Mouse (Mus musculus) G1E (cell line): ENCODE data around the gene Trak1. TPM values are rescaled to one million over a fixed set of nuclear protein-coding genes. Genes with fewer than 3 reads are reported as not detected.

Source experiments
- ATAC-seq: 2 replicates; pipeline ENCODE4 v1.8.0; 2016; ENCODE audit warnings: mild to moderate bottlenecking; ENCODE audit not compliant: insufficient number of reproducible peaks, poor library complexity, low FRiP score, severe bottlenecking; ENCODE audit errors: extremely low read depth
- DNase-seq: peaks from one replicate; pipeline ENCODE4 v3.0.0; 2012; ENCODE audit warnings: low spot score
- H3K27me3 ChIP-seq: 2 replicates; pipeline ENCODE4 v1.6.1; 2012; ENCODE audit warnings: mild to moderate bottlenecking, low read length, inconsistent platforms; ENCODE audit not compliant: insufficient read depth
- H3K36me3 ChIP-seq: replicated peaks from 2 replicates; pipeline ENCODE3; 2012; ENCODE audit warnings: mild to moderate bottlenecking, inconsistent platforms
- H3K4me1 ChIP-seq: 2 replicates; pipeline ENCODE4 v1.6.1; 2012; ENCODE audit warnings: low read depth, low read length, inconsistent platforms, mixed read lengths; ENCODE audit not compliant: insufficient read depth
- H3K4me3 ChIP-seq: 2 replicates; pipeline ENCODE4 v1.5.1; 2012; ENCODE audit warnings: low read depth, mild to moderate bottlenecking, inconsistent platforms, low read length, moderate library complexity, mixed read lengths
- H3K9me3 ChIP-seq: replicated peaks from 2 replicates; pipeline ENCODE4 v1.6.1; 2012; ENCODE audit warnings: inconsistent platforms
- CTCF ChIP-seq: IDR thresholded peaks from 2 replicates; pipeline ENCODE4 v1.5.1; 2012; ENCODE audit warnings: low read depth, low read length, inconsistent platforms, mixed read lengths
- GATA1 ChIP-seq: IDR thresholded peaks from 2 replicates; pipeline ENCODE4 v1.6.1; 2012; ENCODE audit warnings: borderline replicate concordance, low read length, inconsistent platforms, mixed read lengths
- GATA2 ChIP-seq: IDR thresholded peaks from 2 replicates; pipeline ENCODE4 v1.6.1; 2012; ENCODE audit warnings: low read depth, low read length, inconsistent platforms, borderline replicate concordance
- POLR2AphosphoS5 ChIP-seq: IDR thresholded peaks from 2 replicates; pipeline ENCODE4 v1.6.1; 2012; ENCODE audit warnings: low read depth, low read length, inconsistent platforms; ENCODE audit not compliant: insufficient replicate concordance
- TAL1 ChIP-seq: conservative IDR thresholded peaks from 2 replicates; pipeline ENCODE4 v1.6.1; 2012; ENCODE audit warnings: low read depth, low read length, inconsistent platforms, mixed read lengths
- polyA plus RNA-seq: library from polyadenylated mRNA; stranded (reverse); fragments of >175 nt; gene quantifications from 2 replicates; pipeline ENCODE4 v1.2.3, GENCODE M21; 2012
- total RNA-seq, 2 experiments: library from RNA; stranded (forward) in 1 of 2; stranded (reverse) in 1 of 2; fragments of 200-1000 nt in 1 of 2; fragments of >200 nt in 1 of 2; fragmentation: Nextera tagmentation in 1 of 2; gene quantifications; 2 replicates each; pipeline ENCODE4 v1.2.3; 2014 to 2017

The Trak1 gene
- total and polyA plus RNA-seq, 3 experiments: 13.6 to 35.7 (median 21.3) TPM

DNA sequence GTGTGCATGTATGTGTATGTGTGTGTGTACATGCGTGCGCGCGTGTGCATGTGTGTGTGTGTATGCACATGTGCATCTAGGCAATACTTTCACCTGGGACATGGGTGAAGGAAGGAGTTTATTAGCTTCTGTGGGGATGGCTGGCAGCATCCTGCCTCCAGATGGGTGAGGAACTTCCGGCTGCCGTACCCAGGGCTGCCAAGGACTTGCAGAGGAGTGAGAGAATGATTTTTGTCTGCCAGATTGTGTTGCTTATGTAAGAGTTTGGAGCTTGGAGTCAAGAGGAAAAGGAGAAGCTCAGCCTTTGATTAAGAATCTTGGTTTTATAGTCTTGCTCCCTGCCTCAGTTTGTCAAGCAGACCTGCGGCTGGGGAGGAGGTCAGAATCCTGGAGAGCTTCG, 208.0 kb downstream of the Trak1 start:
- ATAC-seq: no peak

DNA sequence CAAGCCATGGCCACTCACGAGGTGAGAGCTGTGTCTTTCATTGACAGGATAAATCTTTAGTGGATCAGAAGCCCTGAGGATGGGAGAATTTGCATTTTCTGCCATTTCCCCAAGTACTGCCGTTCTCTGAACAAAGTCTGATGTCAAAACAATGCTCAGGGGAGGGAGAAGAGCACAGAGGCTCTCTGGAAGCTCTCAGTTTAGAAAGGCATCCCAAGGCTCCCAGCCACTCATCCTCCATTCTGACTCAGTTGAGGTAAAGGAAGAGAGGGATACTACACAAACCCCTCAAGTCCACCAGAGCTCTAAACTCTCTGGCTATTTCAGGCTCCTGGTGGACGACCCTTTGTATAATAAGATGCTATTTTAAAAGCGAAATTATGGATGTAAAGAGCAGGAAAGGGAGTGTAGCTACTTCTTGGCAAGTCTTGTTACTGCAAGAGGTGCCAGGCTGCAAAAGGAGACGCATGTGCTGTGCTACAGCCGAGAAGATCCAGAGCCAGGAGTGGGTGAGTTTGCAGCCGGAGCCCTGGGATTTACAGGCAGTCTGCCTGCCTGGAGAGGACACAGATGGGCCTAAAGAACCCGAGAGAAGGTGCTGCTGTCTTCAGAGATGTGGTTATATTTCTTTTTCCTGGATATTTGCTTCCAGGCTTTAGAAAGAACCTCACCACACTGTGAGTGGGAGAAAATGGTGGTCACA, 209.3 kb downstream of the Trak1 start:
- DNase-seq: no peak
- H3K4me3 ChIP-seq: no peak overlapping the region
- no peaks in the 10 kb centered on the region for H3K4me1 ChIP-seq
- no peak for ATAC-seq
- no peaks in the 10 kb centered on the region for H3K36me3 ChIP-seq
- no peak for TF ChIP-seq CTCF
- no peak for TF ChIP-seq GATA1
- no peak for TF ChIP-seq POLR2AphosphoS5
- TF ChIP-seq GATA2: no peak
- no peak for TF ChIP-seq TAL1
- no peaks in the 10 kb centered on the region for H3K27me3 ChIP-seq
- no peaks in the 10 kb centered on the region for H3K9me3 ChIP-seq

More for the DNA sequence above, 208.0 kb downstream of the Trak1 start:
- Histone ChIP-seq H3K4me1 (no peaks in the 10 kb centered on the region), H3K27me3 (peaks cover 5% of the 10 kb centered on the region; the same call in 1 of the 2 replicates), H3K9me3 (no peaks in the 10 kb centered on the region), H3K36me3 (no peaks in the 10 kb centered on the region), H3K4me3 (no peak overlapping the region)
- no peak for DNase-seq
- no peak for TF ChIP-seq TAL1
- TF ChIP-seq CTCF: no peak
- TF ChIP-seq GATA2: no peak
- TF ChIP-seq GATA1: no peak
- no peak for TF ChIP-seq POLR2AphosphoS5

DNA sequence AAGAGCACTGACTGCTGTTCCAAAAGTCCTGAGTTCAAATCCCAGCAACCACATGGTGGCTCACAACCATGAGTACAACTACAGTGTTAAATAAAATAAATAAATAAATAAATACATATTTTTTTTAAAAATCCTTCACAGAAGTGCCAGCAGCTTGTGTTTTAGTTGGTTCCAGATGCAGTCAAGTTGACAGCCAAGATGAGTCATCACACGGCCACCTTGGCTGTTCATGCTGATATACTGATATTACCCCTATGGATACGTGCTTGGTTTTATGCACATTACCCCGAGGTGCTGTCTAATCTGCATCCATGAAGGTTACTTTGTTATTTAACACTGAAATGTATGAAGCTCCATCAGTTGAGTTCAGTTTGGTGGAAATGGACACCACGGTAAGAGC, 214.6 kb downstream of the Trak1 start:
- no peak for TF ChIP-seq CTCF
- TF ChIP-seq GATA1: no peak
- TF ChIP-seq GATA2: no peak
- no peak for TF ChIP-seq TAL1
- no peak for TF ChIP-seq POLR2AphosphoS5
- H3K9me3 ChIP-seq: no peaks in the 10 kb centered on the region
- ATAC-seq: no peak
- DNase-seq: no peak
- no peaks in the 10 kb centered on the region for H3K36me3 ChIP-seq
- no peaks in the 10 kb centered on the region for H3K4me1 ChIP-seq
- H3K27me3 ChIP-seq: no peaks in the 10 kb centered on the region; the same call in 1 of the 2 replicates
- H3K4me3 ChIP-seq: no peak overlapping the region

DNA sequence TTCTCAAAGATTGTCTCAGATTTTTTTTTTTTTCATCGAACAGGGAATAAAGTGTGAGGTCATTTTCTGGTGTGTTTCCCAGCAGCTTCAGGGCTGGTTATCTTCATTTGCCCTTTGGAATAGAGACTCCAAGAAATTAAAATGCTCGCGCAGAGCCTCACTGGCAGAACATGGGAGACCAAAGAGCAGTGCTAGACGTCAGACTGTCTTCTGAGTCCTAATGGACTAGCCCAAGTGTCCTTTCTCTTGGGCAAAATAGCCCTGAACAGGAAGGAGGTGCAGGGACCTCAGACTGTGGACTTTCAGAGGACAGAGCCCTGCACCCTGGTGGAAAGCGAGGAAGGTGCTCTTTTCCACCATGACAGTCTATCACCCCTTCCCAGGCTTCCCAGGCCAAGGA, 217.2 kb downstream of the Trak1 start:
- H3K36me3 ChIP-seq: no peaks in the 10 kb centered on the region
- no peaks in the 10 kb centered on the region for H3K4me1 ChIP-seq
- ATAC-seq (no peak), DNase-seq (no peak)
- H3K4me3 ChIP-seq: no peak overlapping the region
- TF ChIP-seq GATA2: no peak
- no peak for TF ChIP-seq CTCF
- TF ChIP-seq TAL1: no peak
- TF ChIP-seq POLR2AphosphoS5: no peak
- no peak for TF ChIP-seq GATA1
- no peaks in the 10 kb centered on the region; the same call in 1 of the 2 replicates for H3K27me3 ChIP-seq
- no peaks in the 10 kb centered on the region for H3K9me3 ChIP-seq

DNA sequence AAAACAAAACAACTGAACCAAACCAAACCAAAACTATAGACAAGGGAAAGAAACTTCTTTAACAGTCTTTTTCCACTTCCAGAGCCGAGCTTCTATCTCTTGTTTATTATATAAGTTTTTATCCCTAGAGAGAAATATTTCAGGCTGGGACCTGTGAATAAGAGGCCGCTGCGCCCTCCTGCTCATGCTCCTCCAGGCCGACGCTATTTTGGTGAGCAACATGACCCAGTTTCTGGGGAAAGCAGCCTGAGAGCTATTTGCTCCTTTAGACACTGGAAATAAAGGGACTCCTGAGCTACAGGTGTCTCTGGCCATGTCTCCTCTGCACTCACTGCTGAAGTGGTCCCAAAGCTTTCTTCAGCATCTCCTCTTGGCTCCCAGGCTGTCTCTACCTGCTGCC, 222.7 kb downstream of the Trak1 start:
- no peak overlapping the region for H3K4me3 ChIP-seq
- no peaks in the 10 kb centered on the region for H3K4me1 ChIP-seq
- peaks cover 6% of the 10 kb centered on the region for H3K27me3 ChIP-seq
- no peaks in the 10 kb centered on the region for H3K9me3 ChIP-seq
- ATAC-seq (no peak), DNase-seq (no peak)
- no peak for TF ChIP-seq GATA2
- no peak for TF ChIP-seq TAL1
- no peak for TF ChIP-seq CTCF
- TF ChIP-seq GATA1: no peak
- no peak for TF ChIP-seq POLR2AphosphoS5
- no peaks in the 10 kb centered on the region for H3K36me3 ChIP-seq

Other genes starting within 250 kb of the Trak1 start
- 1.3 and 1.6 TPM in 2 replicates for gene Ulk4, start 20.3 kb upstream of the Trak1 start, total RNA-seq (2014; fragmentation: Nextera tagmentation)
- 3.2 and 3.8 TPM in 2 replicates for gene Ulk4, start 20.3 kb upstream of the Trak1 start, total RNA-seq (2017)
- 0.52 and 0.64 TPM in 2 replicates for gene Ulk4, start 20.3 kb upstream of the Trak1 start, polyA plus RNA-seq
- not detected in 2 replicates for gene Cck, start 198.2 kb downstream of the Trak1 start, total RNA-seq (2014; fragmentation: Nextera tagmentation)
- not detected in 2 replicates for gene Cck, start 198.2 kb downstream of the Trak1 start, total RNA-seq (2017)
- gene Cck, start 198.2 kb downstream of the Trak1 start, polyA plus RNA-seq: not detected in 2 replicates